Mouse (Mus musculus): ENCODE data around the gene Ctf1. TPM values are rescaled to one million over a fixed set of nuclear protein-coding genes. Genes with fewer than 3 reads are reported as not detected.

Ctf1 gene
- polyA plus RNA-seq, 1 experiment from 2014 or later = 2.8 TPM

- Histone ChIP-seq H3K9ac (no peak overlapping the region), H3K4me3 (replicated peaks) (no peak overlapping the region), H3K9me3 (replicated peaks) (no peaks in the 10 kb centered on the region), H3K27me3 (no peaks in the 10 kb centered on the region), H3K4me2 (peak overlapping the region; percentile 8; the same call in 1 of the 2 replicates), H3K36me3 (replicated peaks) (0 out of 2 replicates have a peak, but pooled peaks cover 5% of the 10 kb centered on the region), H3K27ac (replicated peaks) (peak overlapping the region; percentile 21; the same call in 1 of the 2 replicates), H3K4me1 (replicated peaks) (peaks cover 13% of the 10 kb centered on the region)
- ATAC-seq (ENCODE audit: insufficient read depth) = no peak
- 21% methylated on average over 6 of the region's 6 CpGs for WGBS (ENCODE audit: insufficient replicate concordance)
Measured at GRCm38 (mm10) chr7:127759716-127760115, 47.2 kb downstream of the Ctf1 start.

GRCm38 (mm10) chr7:127760478-127760877, 47.9 kb downstream of the Ctf1 start:
- H3K36me3 ChIP-seq (replicated peaks) = 0 out of 2 replicates have a peak, but pooled peaks cover 5% of the 10 kb centered on the region
- H3K9ac ChIP-seq = no peak overlapping the region
- H3K27ac ChIP-seq (replicated peaks) = no peak overlapping the region
- no peak for ATAC-seq (ENCODE audit: insufficient read depth)
- H3K9me3 ChIP-seq (replicated peaks) = no peaks in the 10 kb centered on the region
- WGBS (ENCODE audit: insufficient replicate concordance) = 77% methylated on average over 3 of the region's 3 CpGs
- H3K27me3 ChIP-seq = no peaks in the 10 kb centered on the region
- H3K4me2 ChIP-seq = no peak overlapping the region
- peaks cover 14% of the 10 kb centered on the region for H3K4me1 ChIP-seq (replicated peaks)
- H3K4me3 ChIP-seq (replicated peaks) = no peak overlapping the region

- whole genome bisulfite sequencing (ENCODE audit: insufficient replicate concordance) = 15% methylated on average over 7 of the region's 7 CpGs
- H3K4me3 ChIP-seq (replicated peaks) = no peak overlapping the region
- no peak overlapping the region for H3K4me2 ChIP-seq
- H3K27me3 ChIP-seq = no peaks in the 10 kb centered on the region
- no peaks in the 10 kb centered on the region for H3K9me3 ChIP-seq (replicated peaks)
- H3K36me3 ChIP-seq (replicated peaks) = 0 out of 2 replicates have a peak, but pooled peaks cover 5% of the 10 kb centered on the region
- no peak overlapping the region for H3K9ac ChIP-seq
- H3K4me1 ChIP-seq (replicated peaks) = peaks cover 19% of the 10 kb centered on the region
- H3K27ac ChIP-seq (replicated peaks) = no peak overlapping the region
- ATAC-seq (ENCODE audit: insufficient read depth) = peak; percentile 47; the same call in 1 of the 2 replicates
Measured at GRCm38 (mm10) chr7:127761026-127761425, 48.5 kb downstream of the Ctf1 start.

- H3K9ac ChIP-seq = no peak overlapping the region
- no peak overlapping the region for H3K27ac ChIP-seq (replicated peaks)
- H3K4me3 ChIP-seq (replicated peaks) = no peak overlapping the region
- no peaks in the 10 kb centered on the region for H3K9me3 ChIP-seq (replicated peaks)
- 77% methylated on average over 4 of the region's 4 CpGs for WGBS (ENCODE audit: insufficient replicate concordance)
- peaks cover 46% of the 10 kb centered on the region for H3K4me1 ChIP-seq (replicated peaks)
- no peak overlapping the region for H3K4me2 ChIP-seq
- ATAC-seq (ENCODE audit: insufficient read depth) = no peak
- 0 out of 2 replicates have a peak, but pooled peaks cover 5% of the 10 kb centered on the region for H3K36me3 ChIP-seq (replicated peaks)
- H3K27me3 ChIP-seq = no peaks in the 10 kb centered on the region
Measured at GRCm38 (mm10) chr7:127763642-127764041, 51.1 kb downstream of the Ctf1 start.

- 0 out of 2 replicates have a peak, but pooled peaks cover 5% of the 10 kb centered on the region for H3K36me3 ChIP-seq (replicated peaks)
- WGBS (ENCODE audit: insufficient replicate concordance) = 75% methylated on average over 2 of the region's 2 CpGs
- peaks cover 58% of the 10 kb centered on the region for H3K4me1 ChIP-seq (replicated peaks)
Measured at GRCm38 (mm10) chr7:127765756-127766155, 53.2 kb downstream of the Ctf1 start.

GRCm38 (mm10) chr7:127766851-127767609, 54.5 kb downstream of the Ctf1 start:
- peak overlapping the region; percentile 78 for H3K9ac ChIP-seq
- H3K4me2 ChIP-seq = peak overlapping the region; percentile 93
- no peaks in the 10 kb centered on the region for H3K27me3 ChIP-seq
- H3K4me1 ChIP-seq (replicated peaks) = peaks cover 66% of the 10 kb centered on the region
- H3K27ac ChIP-seq (replicated peaks) = peak overlapping the region; percentile 97
- H3K9me3 ChIP-seq (replicated peaks) = no peaks in the 10 kb centered on the region
- 0 out of 2 replicates have a peak, but pooled peaks cover 5% of the 10 kb centered on the region for H3K36me3 ChIP-seq (replicated peaks)
- H3K4me3 ChIP-seq (replicated peaks) = peak overlapping the region; percentile 72
- WGBS (ENCODE audit: insufficient replicate concordance) = 27% methylated on average over 17 of the region's 17 CpGs
- peak; percentile 92 for ATAC-seq (ENCODE audit: insufficient read depth)

More at GRCm38 (mm10) chr7:127765756-127766155, 53.2 kb downstream of the Ctf1 start:
- H3K9ac ChIP-seq = no peak overlapping the region
- ATAC-seq (ENCODE audit: insufficient read depth) = no peak
- H3K27me3 ChIP-seq = no peaks in the 10 kb centered on the region
- H3K27ac ChIP-seq (replicated peaks) = peak overlapping the region; percentile 97
- no peak overlapping the region for H3K4me2 ChIP-seq
- H3K4me3 ChIP-seq (replicated peaks) = no peak overlapping the region
- no peaks in the 10 kb centered on the region for H3K9me3 ChIP-seq (replicated peaks)

MicroRNAs encoded within 50 kb of the gene (microRNA counts, 519-probe panel; counts per million panel counts)
- microRNA mmu-miR-762 = 2,410 counts per million, percentile 41 among the panel's probes with 10 or more counts

Small RNA genes lying within 50 kb of the gene (microRNA-seq; reads per million reads assigned to microRNA genes)
- gene Mir762 = not detected

Other genes with a start within 250 kb of the Ctf1 start
- gene Fbrs, start 233.5 kb upstream of the Ctf1 start, polyA plus RNA-seq (2015; fragmentation: Nextera tagmentation; extraction: Ambion mirVana) = 5.5 and 5.6 TPM in 2 replicates
- gene Srcap, start 200.8 kb upstream of the Ctf1 start, polyA plus RNA-seq (2015; fragmentation: Nextera tagmentation; extraction: Ambion mirVana) = 15.0 and 18.9 TPM in 2 replicates
- gene Gm42715, start 193.2 kb upstream of the Ctf1 start, polyA plus RNA-seq (2015; fragmentation: Nextera tagmentation; extraction: Ambion mirVana) = 5.2 and 5.5 TPM in 2 replicates
- gene Tmem265, start 151.3 kb upstream of the Ctf1 start, polyA plus RNA-seq (2015; fragmentation: Nextera tagmentation; extraction: Ambion mirVana) = 2.6 and 2.7 TPM in 2 replicates
- gene Phkg2, start 139.4 kb upstream of the Ctf1 start, polyA plus RNA-seq (2015; fragmentation: Nextera tagmentation; extraction: Ambion mirVana) = 20.0 and 24.6 TPM in 2 replicates
- gene Ccdc189, start 124.1 kb upstream of the Ctf1 start, polyA plus RNA-seq (2015; fragmentation: Nextera tagmentation; extraction: Ambion mirVana) = 6.4 and 8.3 TPM in 2 replicates
- 18.3 and 19.5 TPM in 2 replicates for gene Rnf40, start 124.0 kb upstream of the Ctf1 start, polyA plus RNA-seq (2015; fragmentation: Nextera tagmentation; extraction: Ambion mirVana)
- gene Zfp629, start 96.9 kb upstream of the Ctf1 start, polyA plus RNA-seq (2015; fragmentation: Nextera tagmentation; extraction: Ambion mirVana) = 1.2 and 1.6 TPM in 2 replicates
- 22.9 and 23.7 TPM in 2 replicates for gene Bcl7c, start 3.8 kb upstream of the Ctf1 start, polyA plus RNA-seq (2015; fragmentation: Nextera tagmentation; extraction: Ambion mirVana)
- 0.06 and 0.10 TPM in 2 replicates for gene Ctf2, start 19.4 kb downstream of the Ctf1 start, polyA plus RNA-seq (2015; fragmentation: Nextera tagmentation; extraction: Ambion mirVana)
- 2.8 and 2.9 TPM in 2 replicates for gene Fbxl19, start 31.8 kb downstream of the Ctf1 start, polyA plus RNA-seq (2015; fragmentation: Nextera tagmentation; extraction: Ambion mirVana)
- gene Orai3, start 57.1 kb downstream of the Ctf1 start, polyA plus RNA-seq (2015; fragmentation: Nextera tagmentation; extraction: Ambion mirVana) = 11.0 and 13.1 TPM in 2 replicates
- 9.2 and 9.3 TPM in 2 replicates for gene Setd1a, start 63.9 kb downstream of the Ctf1 start, polyA plus RNA-seq (2015; fragmentation: Nextera tagmentation; extraction: Ambion mirVana)
- not detected in 2 replicates for gene Gm49388, start 72.9 kb downstream of the Ctf1 start, polyA plus RNA-seq (2015; fragmentation: Nextera tagmentation; extraction: Ambion mirVana)
- 55.9 and 75.3 TPM in 2 replicates for gene Hsd3b7, start 87.9 kb downstream of the Ctf1 start, polyA plus RNA-seq (2015; fragmentation: Nextera tagmentation; extraction: Ambion mirVana)
- 14.6 and 14.9 TPM in 2 replicates for gene Stx4a, start 111.6 kb downstream of the Ctf1 start, polyA plus RNA-seq (2015; fragmentation: Nextera tagmentation; extraction: Ambion mirVana)
- gene Stx1b, start 111.8 kb downstream of the Ctf1 start, polyA plus RNA-seq (2015; fragmentation: Nextera tagmentation; extraction: Ambion mirVana) = 0.43 and 0.44 TPM in 2 replicates
- 3.8 and 5.0 TPM in 2 replicates for gene Zfp646, start 163.5 kb downstream of the Ctf1 start, polyA plus RNA-seq (2015; fragmentation: Nextera tagmentation; extraction: Ambion mirVana)
- 5.7 and 6.8 TPM in 2 replicates for gene Zfp668, start 164.1 kb downstream of the Ctf1 start, polyA plus RNA-seq (2015; fragmentation: Nextera tagmentation; extraction: Ambion mirVana)
- 0.21 and 0.46 TPM in 2 replicates for gene Prss53, start 178.2 kb downstream of the Ctf1 start, polyA plus RNA-seq (2015; fragmentation: Nextera tagmentation; extraction: Ambion mirVana)
- not detected in 2 replicates for gene Gm21974, start 182.7 kb downstream of the Ctf1 start, polyA plus RNA-seq (2015; fragmentation: Nextera tagmentation; extraction: Ambion mirVana)
- gene Vkorc1, start 182.9 kb downstream of the Ctf1 start, polyA plus RNA-seq (2015; fragmentation: Nextera tagmentation; extraction: Ambion mirVana) = 122 and 141 TPM in 2 replicates
- 51.5 and 59.2 TPM in 2 replicates for gene Bckdk, start 191.3 kb downstream of the Ctf1 start, polyA plus RNA-seq (2015; fragmentation: Nextera tagmentation; extraction: Ambion mirVana)
- 15.0 TPM in 2 replicates for gene Kat8, start 199.8 kb downstream of the Ctf1 start, polyA plus RNA-seq (2015; fragmentation: Nextera tagmentation; extraction: Ambion mirVana)
- 13.9 and 17.4 TPM in 2 replicates for gene Prss8, start 217.4 kb downstream of the Ctf1 start, polyA plus RNA-seq (2015; fragmentation: Nextera tagmentation; extraction: Ambion mirVana)
- gene Prss36, start 234.0 kb downstream of the Ctf1 start, polyA plus RNA-seq (2015; fragmentation: Nextera tagmentation; extraction: Ambion mirVana) = 2.7 and 3.3 TPM in 2 replicates

All from liver, embryonic 15.5 days (tissue).